8 mouse cellular contexts compared by ENCODE assay signal in the genomic region with DNA sequence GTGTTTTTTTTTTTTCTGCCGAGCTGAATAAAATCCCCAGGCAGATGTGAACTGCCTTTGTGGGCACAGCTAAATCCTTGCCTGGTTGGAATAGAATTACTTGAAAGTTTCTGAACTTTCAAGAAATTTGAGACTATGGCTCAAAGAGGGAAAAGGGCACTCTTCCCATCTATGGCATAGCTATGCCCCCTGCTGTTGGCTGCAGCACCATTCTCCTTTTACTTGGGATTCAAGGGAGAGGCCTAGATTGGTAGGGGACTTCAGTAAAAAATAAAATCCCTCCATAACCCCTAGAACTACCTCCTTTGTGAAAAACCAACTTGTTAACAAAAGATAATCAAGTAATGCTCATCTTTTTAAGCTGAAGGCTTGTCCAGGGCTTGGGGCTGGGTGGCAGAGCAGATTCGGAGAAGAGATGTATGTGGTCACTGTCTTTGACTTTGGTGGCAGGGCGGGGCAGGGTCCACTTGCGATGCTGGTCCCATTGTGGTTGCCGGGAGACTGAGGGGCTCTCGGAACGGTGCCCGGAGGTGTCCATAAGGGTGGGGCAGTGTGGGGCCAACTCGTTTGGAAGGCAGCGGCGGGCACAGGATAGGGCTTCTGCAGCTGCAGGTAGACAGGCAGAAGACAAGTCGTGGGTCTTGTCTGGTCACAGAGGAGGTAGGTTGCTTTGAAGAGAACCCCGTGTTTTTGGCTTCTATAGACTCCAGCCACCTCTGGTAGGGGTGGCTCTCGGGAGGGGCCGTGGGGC. TPM values are rescaled to one million over a fixed set of nuclear protein-coding genes. Genes with fewer than 3 reads are reported as not detected.
A peak's percentile ranks its signal among the peaks of the same experiment; 100 is the strongest.
DNase-seq lines count a peak whose midpoint lies in the region; ATAC-seq lines count a peak whose summit lies in the region.

A gene (plus strand): TSS at position 546 of the 751 bp plus-strand sequence.

- H3K27ac ChIP-seq in heart, embryonic 11.5 days (ENCODE audit: low read depth, low read length): no peak within 1 kb of the TSS
- H3K27ac ChIP-seq in embryonic facial prominence, embryonic 13.5 days: peak within 1 kb of the TSS; percentile 16; the same call in 1 of the 2 replicates
- peak within 1 kb of the TSS; percentile 14; the same call in 1 of the 2 replicates for H3K27ac ChIP-seq in intestine, embryonic 16.5 days (ENCODE audit: low read length)
- H3K27ac ChIP-seq in stomach, embryonic 16.5 days (ENCODE audit: low read length): peak within 1 kb of the TSS; percentile 14; the same call in 1 of the 2 replicates

- peak within 1 kb of the TSS; percentile 85 for H3K4me2 ChIP-seq in heart, embryonic 11.5 days
- H3K4me2 ChIP-seq in embryonic facial prominence, embryonic 13.5 days: peak within 1 kb of the TSS; percentile 91
- H3K4me2 ChIP-seq in intestine, embryonic 16.5 days (ENCODE audit: low read depth, low read length): peak within 1 kb of the TSS; percentile 88
- peak within 1 kb of the TSS; percentile 80 for H3K4me2 ChIP-seq in stomach, embryonic 16.5 days (ENCODE audit: low read depth, low read length)

- WGBS in heart, embryonic 11.5 days (ENCODE audit: insufficient replicate concordance): 10% methylated on average over 15 of the region's 15 CpGs
- WGBS in embryonic facial prominence, embryonic 13.5 days: 6% methylated on average over 15 of the region's 15 CpGs
- WGBS in intestine, embryonic 16.5 days: 14% methylated on average over 15 of the region's 15 CpGs
- 9% methylated on average over 15 of the region's 15 CpGs for WGBS in stomach, embryonic 16.5 days

- DNase-seq in heart, adult 9 months (ENCODE audit: low spot score in 2 of 2): no peak
- peak; percentile 69 for DNase-seq in MN1 (ENCODE audit: low spot score)
- DNase-seq in lung, postnatal 10 days: peak; percentile 14
- DNase-seq in urinary bladder, postnatal 36 days (ENCODE audit: low spot score in 2 of 2): no peak

- H3K36me3 ChIP-seq in heart, embryonic 11.5 days (ENCODE audit: control insufficient read depth, insufficient read depth, low read length): no peaks in the 10 kb centered on the region
- H3K36me3 ChIP-seq in embryonic facial prominence, embryonic 13.5 days: no peaks in the 10 kb centered on the region
- no peaks in the 10 kb centered on the region for H3K36me3 ChIP-seq in intestine, embryonic 16.5 days (ENCODE audit: control insufficient read depth, insufficient read depth, low read length)
- no peaks in the 10 kb centered on the region for H3K36me3 ChIP-seq in stomach, embryonic 16.5 days (ENCODE audit: control insufficient read depth, insufficient read depth, low read length)

- ATAC-seq in heart, embryonic 11.5 days (replicated peaks; ENCODE audit: insufficient number of reproducible peaks, low FRiP score, low TSS enrichment): 0 out of 2 replicates have a peak, but pooled peaks have one; percentile 8
- ATAC-seq in embryonic facial prominence, embryonic 13.5 days (ENCODE audit: insufficient number of reproducible peaks, insufficient read depth, low FRiP score, low TSS enrichment, low read depth): 0 out of 2 replicates have a peak, but pooled peaks have one; percentile 23
- peak; percentile 61 for ATAC-seq in intestine, embryonic 16.5 days
- no peak for ATAC-seq in stomach, embryonic 16.5 days (ENCODE audit: insufficient read depth, low FRiP score)

- peak within 1 kb of the TSS; percentile 40 for H3K4me3 ChIP-seq in heart, embryonic 11.5 days (ENCODE audit: low read depth, low read length)
- H3K4me3 ChIP-seq in embryonic facial prominence, embryonic 13.5 days: peak within 1 kb of the TSS; percentile 56
- H3K4me3 ChIP-seq in intestine, embryonic 16.5 days (ENCODE audit: low read length): peak within 1 kb of the TSS; percentile 45
- H3K4me3 ChIP-seq in stomach, embryonic 16.5 days (replicated peaks; ENCODE audit: low read length): peak within 1 kb of the TSS; percentile 46

- no peaks in the 10 kb centered on the region for H3K4me1 ChIP-seq in heart, embryonic 11.5 days (ENCODE audit: control insufficient read depth, insufficient read depth, low read length)
- peaks cover 11% of the 10 kb centered on the region for H3K4me1 ChIP-seq in embryonic facial prominence, embryonic 13.5 days
- peaks cover 9% of the 10 kb centered on the region; the same call in 1 of the 2 replicates for H3K4me1 ChIP-seq in intestine, embryonic 16.5 days (ENCODE audit: control insufficient read depth, insufficient read depth, low read length)
- peaks cover 9% of the 10 kb centered on the region for H3K4me1 ChIP-seq in stomach, embryonic 16.5 days (ENCODE audit: control insufficient read depth, insufficient read depth, low read length)

- peak within 1 kb of the TSS; percentile 2; the same call in 1 of the 2 replicates for H3K9ac ChIP-seq in heart, embryonic 11.5 days (ENCODE audit: low read depth, low read length)
- peak within 1 kb of the TSS; percentile 72 for H3K9ac ChIP-seq in embryonic facial prominence, embryonic 13.5 days
- peak within 1 kb of the TSS; percentile 51 for H3K9ac ChIP-seq in intestine, embryonic 16.5 days (ENCODE audit: low read depth, low read length)
- H3K9ac ChIP-seq in stomach, embryonic 16.5 days (ENCODE audit: low read length): peak within 1 kb of the TSS; percentile 54

- no peaks in the 10 kb centered on the region for H3K9me3 ChIP-seq in heart, embryonic 11.5 days (replicated peaks; ENCODE audit: control insufficient read depth, low read length)
- no peaks in the 10 kb centered on the region for H3K9me3 ChIP-seq in embryonic facial prominence, embryonic 13.5 days
- no peaks in the 10 kb centered on the region for H3K9me3 ChIP-seq in intestine, embryonic 16.5 days (ENCODE audit: control insufficient read depth, low read length)
- H3K9me3 ChIP-seq in stomach, embryonic 16.5 days (replicated peaks; ENCODE audit: control insufficient read depth, low read length): no peaks in the 10 kb centered on the region

- H3K27me3 ChIP-seq in heart, embryonic 11.5 days (ENCODE audit: control insufficient read depth, insufficient read depth, low read length): peaks cover 9% of the 10 kb centered on the region; the same call in 1 of the 2 replicates
- no peaks in the 10 kb centered on the region for H3K27me3 ChIP-seq in embryonic facial prominence, embryonic 13.5 days
- H3K27me3 ChIP-seq in intestine, embryonic 16.5 days (replicated peaks; ENCODE audit: control insufficient read depth, insufficient read depth, low read length): no peaks in the 10 kb centered on the region
- H3K27me3 ChIP-seq in stomach, embryonic 16.5 days (ENCODE audit: control insufficient read depth, insufficient read depth, low read length): peaks cover 7% of the 10 kb centered on the region

RNA-seq across cellular contexts. Expression of the gene that starts here (rescaled TPM):
- polyA plus RNA-seq in heart, embryonic 11.5 days (2014; fragmentation: Nextera tagmentation; extraction: Ambion mirVana): 0.20 TPM in 1 of 2 replicates, not detected in the other
- polyA plus RNA-seq in embryonic facial prominence, embryonic 13.5 days (2015; fragmentation: Nextera tagmentation; extraction: Ambion mirVana): not detected in 2 replicates
- 0.10 TPM in 1 of 2 replicates, not detected in the other for polyA plus RNA-seq in intestine, embryonic 16.5 days (2015; fragmentation: Nextera tagmentation; extraction: Ambion mirVana)
- polyA plus RNA-seq in stomach, embryonic 16.5 days (2015; fragmentation: Nextera tagmentation; extraction: Ambion mirVana): not detected in 2 replicates

Comparison
In these comparisons a context has a peak if more than half of its experiments do, and no peak if none do; other contexts are left out.
1. Peak in ATAC-seq, H3K4me3 ChIP-seq, H3K9ac ChIP-seq and H3K4me2 ChIP-seq in heart, embryonic 11.5 days; RNA of the gene not detected or under 1 TPM.
2. Peak in ATAC-seq, H3K4me3 ChIP-seq, H3K27ac ChIP-seq, H3K9ac ChIP-seq and H3K4me2 ChIP-seq in embryonic facial prominence, embryonic 13.5 days; RNA of the gene not detected or under 1 TPM.
3. Peak in ATAC-seq, H3K4me3 ChIP-seq, H3K27ac ChIP-seq, H3K9ac ChIP-seq and H3K4me2 ChIP-seq in intestine, embryonic 16.5 days; RNA of the gene not detected or under 1 TPM.
4. H3K9ac ChIP-seq: peak in every context shown above with its lines; median percentile 72 in embryonic facial prominence, embryonic 13.5 days; 54 in stomach, embryonic 16.5 days; 51 in intestine, embryonic 16.5 days; 2 in heart, embryonic 11.5 days.
5. DNase-seq: peak in MN1 (single experiment) and lung, postnatal 10 days (single experiment); none in heart, adult 9 months (0 of 2) and urinary bladder, postnatal 36 days (0 of 2).
6. Peak in every context shown above with its lines, with median percentiles within 50 percentile points of each other: H3K4me2 ChIP-seq and H3K4me3 ChIP-seq.